ENCODE assay signal across 14 mouse cellular contexts in the genomic region with DNA sequence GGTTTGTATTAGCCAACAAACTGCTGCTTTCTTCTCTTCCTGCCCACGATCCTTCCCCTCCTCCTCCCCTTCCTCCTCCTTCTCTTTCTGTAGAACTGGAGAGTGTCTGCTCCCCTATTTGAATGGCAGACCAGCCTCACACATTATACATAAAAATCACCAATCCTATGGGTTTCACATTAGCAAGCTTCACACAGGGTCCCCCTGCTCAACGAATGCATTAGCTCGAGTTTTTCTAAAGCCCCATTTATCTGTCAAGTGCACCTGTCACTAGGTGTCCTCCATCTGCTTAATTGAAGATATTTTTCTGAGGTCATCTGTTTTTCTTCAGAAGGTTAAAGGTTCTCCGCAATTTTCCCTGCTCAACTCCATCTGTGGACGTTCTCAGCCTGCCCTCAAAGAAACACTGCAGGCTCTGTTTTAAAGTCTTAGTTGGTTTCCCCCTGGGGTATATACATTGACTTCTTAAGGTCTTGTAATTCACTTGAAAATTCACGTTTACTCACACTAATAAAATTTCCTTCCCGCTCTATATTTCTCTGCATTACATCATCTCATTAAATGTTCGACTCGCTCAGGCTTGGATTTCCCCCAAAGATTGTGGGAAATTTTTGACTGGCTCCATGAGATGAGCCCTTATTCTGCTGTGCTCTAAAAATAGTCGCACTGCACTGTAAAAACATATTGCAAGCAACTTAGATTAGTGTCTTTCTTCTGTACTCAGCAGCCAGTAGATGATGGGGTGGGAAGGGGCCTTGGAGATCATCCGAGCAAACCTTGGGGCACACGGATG.
A peak's percentile ranks its signal among the peaks of the same experiment; 100 is the strongest.
DNase-seq lines count a peak whose midpoint lies in the region; ATAC-seq and TF ChIP-seq lines count a peak whose summit lies in the region.
"Had no signal": no experiment of that assay in that cellular context is flagged by ENCODE, and none has a peak within 500 bp of the region (broad histone marks: within the 10 kb centered on the region; RNA-seq: fewer than 3 reads in every experiment).

No protein-coding gene starts in this region.

- 0 out of 2 replicates have a peak overlapping the region, but pooled peaks have one; percentile 11 for H3K27ac ChIP-seq in forebrain, embryonic 13.5 days
- no peak overlapping the region for H3K27ac ChIP-seq in forebrain, embryonic 12.5 days
- no peak overlapping the region for H3K27ac ChIP-seq in lung, embryonic 14.5 days (ENCODE audit: low read depth)
- no peak overlapping the region for H3K27ac ChIP-seq in forebrain, embryonic 16.5 days (ENCODE audit: low read length)
- no peak overlapping the region for H3K27ac ChIP-seq in hindbrain, embryonic 11.5 days (ENCODE audit: low read depth, low read length)
- H3K27ac ChIP-seq: lung, embryonic 15.5 days had no signal

- no peak overlapping the region for H3K9ac ChIP-seq in forebrain, embryonic 13.5 days
- no peak overlapping the region for H3K9ac ChIP-seq in forebrain, embryonic 12.5 days
- H3K9ac ChIP-seq in lung, embryonic 14.5 days: no peak overlapping the region
- H3K9ac ChIP-seq in forebrain, embryonic 16.5 days (replicated peaks; ENCODE audit: low read depth, low read length): no peak overlapping the region
- H3K9ac ChIP-seq in hindbrain, embryonic 11.5 days (ENCODE audit: low read depth, low read length): no peak overlapping the region
- H3K9ac ChIP-seq: lung, embryonic 15.5 days had no signal

- H3K9me3 ChIP-seq in forebrain, embryonic 13.5 days (replicated peaks): no peaks in the 10 kb centered on the region
- no peaks in the 10 kb centered on the region for H3K9me3 ChIP-seq in forebrain, embryonic 12.5 days
- H3K9me3 ChIP-seq in lung, embryonic 14.5 days (ENCODE audit: low read depth, low read length): no peaks in the 10 kb centered on the region
- H3K9me3 ChIP-seq in forebrain, embryonic 16.5 days (ENCODE audit: control insufficient read depth, low read length): no peaks in the 10 kb centered on the region
- no peaks in the 10 kb centered on the region for H3K9me3 ChIP-seq in hindbrain, embryonic 11.5 days (ENCODE audit: control insufficient read depth, low read length)
- H3K9me3 ChIP-seq: lung, embryonic 15.5 days had no signal

- no peak for TF ChIP-seq CTCF in lung, embryonic 14.5 days (IDR thresholded peaks at IDR 0.05; ENCODE audit: low read depth)

- no peaks in the 10 kb centered on the region for H3K27me3 ChIP-seq in forebrain, embryonic 13.5 days
- H3K27me3 ChIP-seq in forebrain, embryonic 12.5 days: no peaks in the 10 kb centered on the region
- H3K27me3 ChIP-seq in lung, embryonic 14.5 days (ENCODE audit: insufficient read depth, low read length): no peaks in the 10 kb centered on the region
- no peaks in the 10 kb centered on the region for H3K27me3 ChIP-seq in forebrain, embryonic 16.5 days (replicated peaks; ENCODE audit: control insufficient read depth, insufficient read depth, low read length)
- H3K27me3 ChIP-seq in hindbrain, embryonic 11.5 days (ENCODE audit: control insufficient read depth, insufficient read depth, low read length): no peaks in the 10 kb centered on the region
- H3K27me3 ChIP-seq: lung, embryonic 15.5 days had no signal

- WGBS in forebrain, embryonic 13.5 days: 61% methylated on average over 12 of the region's 12 CpGs
- 67% methylated on average over 12 of the region's 12 CpGs for WGBS in forebrain, embryonic 12.5 days
- 58% methylated on average over 12 of the region's 12 CpGs for WGBS in lung, embryonic 14.5 days
- 48% methylated on average over 12 of the region's 12 CpGs for WGBS in forebrain, embryonic 16.5 days
- WGBS in hindbrain, embryonic 11.5 days: 69% methylated on average over 12 of the region's 12 CpGs

- H3K4me1 ChIP-seq in forebrain, embryonic 13.5 days: no peaks in the 10 kb centered on the region
- H3K4me1 ChIP-seq in forebrain, embryonic 12.5 days: 0 out of 2 replicates have a peak, but pooled peaks cover 3% of the 10 kb centered on the region
- no peaks in the 10 kb centered on the region for H3K4me1 ChIP-seq in lung, embryonic 14.5 days (ENCODE audit: insufficient read depth)
- H3K4me1 ChIP-seq in forebrain, embryonic 16.5 days (replicated peaks; ENCODE audit: control insufficient read depth, insufficient read depth, low read length): peaks cover 7% of the 10 kb centered on the region
- no peaks in the 10 kb centered on the region for H3K4me1 ChIP-seq in hindbrain, embryonic 11.5 days (replicated peaks; ENCODE audit: control insufficient read depth, insufficient read depth, low read length)
- H3K4me1 ChIP-seq: lung, embryonic 15.5 days had no signal

- H3K4me3 ChIP-seq in forebrain, embryonic 13.5 days: no peak overlapping the region
- H3K4me3 ChIP-seq in forebrain, embryonic 12.5 days (replicated peaks): no peak overlapping the region
- H3K4me3 ChIP-seq in lung, embryonic 14.5 days (ENCODE audit: low read depth, low read length): no peak overlapping the region
- no peak overlapping the region for H3K4me3 ChIP-seq in forebrain, embryonic 16.5 days (replicated peaks; ENCODE audit: low read length)
- no peak overlapping the region for H3K4me3 ChIP-seq in hindbrain, embryonic 11.5 days (ENCODE audit: low read depth, low read length)
- H3K4me3 ChIP-seq: lung, embryonic 15.5 days had no signal

- no peaks in the 10 kb centered on the region for H3K36me3 ChIP-seq in forebrain, embryonic 13.5 days (ENCODE audit: poor library complexity, severe bottlenecking)
- H3K36me3 ChIP-seq in forebrain, embryonic 12.5 days (replicated peaks): no peaks in the 10 kb centered on the region
- H3K36me3 ChIP-seq in lung, embryonic 14.5 days (ENCODE audit: insufficient read depth): no peaks in the 10 kb centered on the region
- no peaks in the 10 kb centered on the region for H3K36me3 ChIP-seq in forebrain, embryonic 16.5 days (ENCODE audit: control insufficient read depth, insufficient read depth)
- H3K36me3 ChIP-seq in hindbrain, embryonic 11.5 days (ENCODE audit: control insufficient read depth, insufficient read depth, low read length): no peaks in the 10 kb centered on the region
- H3K36me3 ChIP-seq: lung, embryonic 15.5 days had no signal

- no peak overlapping the region for H3K4me2 ChIP-seq in forebrain, embryonic 13.5 days
- no peak overlapping the region for H3K4me2 ChIP-seq in forebrain, embryonic 12.5 days
- no peak overlapping the region for H3K4me2 ChIP-seq in lung, embryonic 14.5 days
- H3K4me2 ChIP-seq in forebrain, embryonic 16.5 days (ENCODE audit: low read length): no peak overlapping the region
- no peak overlapping the region for H3K4me2 ChIP-seq in hindbrain, embryonic 11.5 days (replicated peaks; ENCODE audit: low read depth, low read length)
- H3K4me2 ChIP-seq: lung, embryonic 15.5 days; midbrain, embryonic 11.5 days had no signal

- DNase-seq in lung, embryonic 14.5 days: peak; percentile 20
- no peak for DNase-seq in lung, postnatal 25 days (ENCODE audit: low spot score)
- no peak for DNase-seq in hindbrain, embryonic 11.5 days (ENCODE audit: low spot score)
- no peak for DNase-seq in ovary, adult 18-20 months (ENCODE audit: low spot score)
- DNase-seq: cerebellum, adult 9-11 months; heart, postnatal 14 days; kidney, postnatal 10 days; liver had no signal

- 0 out of 2 replicates have a peak, but pooled peaks have one; percentile 8 for ATAC-seq in forebrain, embryonic 13.5 days
- ATAC-seq in forebrain, embryonic 12.5 days (ENCODE audit: low FRiP score): no peak
- ATAC-seq in lung, embryonic 14.5 days (ENCODE audit: insufficient read depth): no peak
- peak; percentile 54 for ATAC-seq in forebrain, embryonic 16.5 days
- no peak for ATAC-seq in activated CD4-positive, CD25-positive, alpha-beta regulatory T cell, adult 4 months
- ATAC-seq in hindbrain, embryonic 11.5 days (ENCODE audit: low FRiP score): no peak

Comparison
In these comparisons a context has a peak if more than half of its experiments do, and no peak if none do; other contexts are left out.
1. ATAC-seq: peak in forebrain, embryonic 13.5 days (single experiment) and forebrain, embryonic 16.5 days (single experiment); none in forebrain, embryonic 12.5 days (single experiment), lung, embryonic 14.5 days (single experiment), activated CD4-positive, CD25-positive, alpha-beta regulatory T cell, adult 4 months (single experiment) and hindbrain, embryonic 11.5 days (single experiment).